Mouse (Mus musculus) Patski (cell line): ENCODE data around the gene Klf7. TPM values are rescaled to one million over a fixed set of nuclear protein-coding genes. Genes with fewer than 3 reads are reported as not detected.

ENCODE experiments used
- ATAC-seq: fragments of 100-300 bp; one replicate; pipeline ENCODE4 v1.8.0; 2021
- CTCF ChIA-PET: fragments of 350-600 bp; sonication (Branson Sonifier 250); formaldehyde crosslinking; loops from one replicate; lab custom pipeline; 2022; ENCODE audit warnings: inconsistent platforms; lab: Charles Lee
- POLR2A ChIA-PET: fragments of 350-600 bp; sonication (Branson Sonifier 250); formaldehyde crosslinking; loops from one replicate; lab custom pipeline; 2022; ENCODE audit warnings: antibody characterized with exemption, inconsistent platforms; lab: Charles Lee
- DNase-seq: peaks from one replicate; pipeline ENCODE4 v3.0.0-alpha.2; 2011; ENCODE audit warnings: low read depth, low spot score
- H3K27me3 ChIP-seq: fragments of 371-371 bp; one replicate; pipeline ENCODE4 v1.5.1; 2021
- CTCF ChIP-seq: fragments of 100-300 bp; IDR thresholded peaks from one replicate; pipeline ENCODE4 v1.5.1; 2021
- in situ Hi-C: fragments of 300-500 bp; cut with MboI; formaldehyde crosslinking; loops from 3 replicates; pipeline ENCODE4 v1.11.1; 2018; ENCODE audit warnings: low pct_unique_long_range_greater_than_20kb, mixed read lengths
- polyA plus RNA-seq: library from polyadenylated mRNA; unstranded; gene quantifications from one replicate; pipeline ENCODE4 v1.2.3, GENCODE M21; 2021

Klf7 gene
- polyA plus RNA-seq, 1 experiment from 2014 or later = 11.8 TPM

DNA sequence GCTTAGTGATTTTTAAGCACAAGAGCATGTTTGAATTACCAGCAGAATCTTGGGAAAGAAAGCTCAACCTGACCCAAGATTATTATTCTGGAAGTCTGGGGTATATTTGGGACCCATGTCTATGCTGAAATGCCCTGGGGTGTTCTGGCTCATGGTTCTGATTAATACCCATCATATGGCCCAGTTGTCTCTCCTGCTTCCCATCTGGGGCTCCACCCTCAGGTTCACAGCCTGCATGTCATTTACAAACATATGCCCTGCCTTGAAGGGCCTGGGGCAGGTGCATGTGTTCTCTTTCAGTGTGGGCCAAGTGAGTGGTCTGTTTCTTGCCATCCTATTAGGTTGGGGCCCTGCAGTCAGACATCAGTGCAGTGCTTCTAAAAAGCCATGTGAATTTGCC, 114.1 kb downstream of the Klf7 start:
- no peaks in the 10 kb centered on the region for H3K27me3 ChIP-seq
- CTCF ChIA-PET = interaction anchor here (1.3 to 1.5 kb wide), 2 partner anchors 15 to 19 kb away, joined by 3 read pairs; no protein-coding TSS in a partner anchor

DNA sequence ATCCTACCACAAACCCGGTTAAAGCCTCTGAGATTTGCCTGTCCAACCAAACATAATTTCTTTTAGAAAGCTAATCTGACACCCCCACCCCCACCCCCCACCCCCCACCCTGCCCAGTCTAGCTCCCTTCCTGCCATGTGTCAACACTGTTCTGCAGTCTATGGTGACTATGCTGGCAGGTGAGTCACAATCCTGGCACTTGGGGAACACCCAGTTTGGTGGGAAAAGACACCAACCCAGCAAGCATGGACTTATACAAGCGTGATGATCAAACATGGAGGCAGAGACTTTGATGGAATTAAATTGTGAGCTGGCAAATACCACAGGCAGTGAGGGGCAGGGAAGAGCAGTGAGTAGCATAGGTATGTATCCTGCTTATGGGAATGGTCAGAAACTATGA, 116.9 kb downstream of the Klf7 start:
- no peaks in the 10 kb centered on the region for H3K27me3 ChIP-seq
- ChIA-PET POLR2A (interaction anchor here (0.6 kb wide), 1 partner anchor 104 kb away, joined by 4 read pairs; no protein-coding TSS in a partner anchor), CTCF (interaction anchor here (1.2 to 1.7 kb wide), 2 partner anchors 10 to 108 kb away, joined by 3 to 5 read pairs; no protein-coding TSS in a partner anchor)
- no peak for TF ChIP-seq CTCF
- in situ Hi-C loops = no loop called here
- ATAC-seq (peak; percentile 83), DNase-seq (peak; percentile 33)

More for the DNA sequence above, 114.1 kb downstream of the Klf7 start:
- POLR2A ChIA-PET = interaction anchor here (0.7 to 0.9 kb wide), 2 partner anchors 12 to 107 kb away, joined by 3 to 6 read pairs; no protein-coding TSS in a partner anchor
- no peak for TF ChIP-seq CTCF
- in situ Hi-C loops = no loop called here
- no peak for DNase-seq
- ATAC-seq = no peak

DNA sequence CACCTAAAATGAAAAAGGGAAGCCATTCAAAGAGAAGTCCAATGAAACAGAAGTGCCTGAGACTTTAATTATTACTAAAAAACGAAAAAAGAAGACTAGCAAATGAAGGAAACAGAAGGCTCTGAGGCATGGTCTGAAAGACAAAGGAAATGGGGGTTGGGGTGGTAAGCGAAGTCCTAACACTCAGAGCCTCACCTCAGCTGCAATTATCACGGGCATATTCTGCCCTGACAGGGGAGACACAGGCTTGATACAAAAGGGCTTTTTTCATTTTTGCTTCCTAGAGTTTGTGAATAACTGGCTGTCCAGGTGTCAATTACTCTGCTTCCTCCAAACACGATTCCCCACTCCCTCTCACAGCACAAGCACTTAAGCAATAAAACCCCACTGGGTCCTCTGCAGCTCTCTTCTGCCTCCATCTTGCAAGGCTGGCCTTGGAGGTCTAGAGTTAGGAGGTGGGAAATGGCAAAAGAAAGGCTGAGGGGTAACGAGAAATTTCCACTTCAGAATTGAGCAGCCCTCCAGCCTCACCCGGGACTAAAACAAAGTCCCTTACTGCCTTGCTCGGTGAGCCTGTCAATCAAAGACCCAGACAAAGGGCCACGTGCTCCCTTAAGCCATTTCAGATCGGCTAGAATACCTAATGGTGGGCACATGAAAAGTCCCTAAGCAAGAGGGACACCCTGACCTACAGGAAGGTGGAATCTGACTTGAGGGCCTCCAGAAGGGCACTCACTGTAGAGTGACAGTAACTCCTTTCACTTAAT, 118.4 kb downstream of the Klf7 start:
- CTCF ChIA-PET = no interaction called here
- H3K27me3 ChIP-seq = no peaks in the 10 kb centered on the region
- no peak for ATAC-seq
- TF ChIP-seq CTCF = no peak
- POLR2A ChIA-PET = no interaction called here
- no peak for DNase-seq
- in situ Hi-C loops = no loop called here

- ATAC-seq = no peak
- CTCF ChIA-PET = no interaction called here
These were observed 120.0 kb downstream of the Klf7 start for GRCm38 (mm10) chr1:64002036-64002435.

GRCm38 (mm10) chr1:64000597-64000996, 121.5 kb downstream of the Klf7 start:
- no peak for TF ChIP-seq CTCF
- in situ Hi-C loops = no loop called here
- no peaks in the 10 kb centered on the region for H3K27me3 ChIP-seq
- no peak for ATAC-seq
- CTCF ChIA-PET = interaction anchor here (0.6 to 0.7 kb wide), 2 partner anchors 8 to 29 kb away, joined by 3 to 4 read pairs; no protein-coding TSS in a partner anchor
- DNase-seq = no peak
- POLR2A ChIA-PET = no interaction called here

More at GRCm38 (mm10) chr1:64002036-64002435, 120.0 kb downstream of the Klf7 start:
- no peak for DNase-seq
- no peak for TF ChIP-seq CTCF
- in situ Hi-C loops = no loop called here
- POLR2A ChIA-PET = no interaction called here
- H3K27me3 ChIP-seq = no peaks in the 10 kb centered on the region

GRCm38 (mm10) chr1:63999481-63999880, 122.6 kb downstream of the Klf7 start:
- no peak for TF ChIP-seq CTCF
- no peak for ATAC-seq
- POLR2A ChIA-PET = no interaction called here
- H3K27me3 ChIP-seq = no peaks in the 10 kb centered on the region
- CTCF ChIA-PET = interaction anchor here (0.9 kb wide), 1 partner anchor 40 kb away, joined by 3 read pairs; no protein-coding TSS in a partner anchor
- in situ Hi-C loops = no loop called here
- DNase-seq = no peak

DNA sequence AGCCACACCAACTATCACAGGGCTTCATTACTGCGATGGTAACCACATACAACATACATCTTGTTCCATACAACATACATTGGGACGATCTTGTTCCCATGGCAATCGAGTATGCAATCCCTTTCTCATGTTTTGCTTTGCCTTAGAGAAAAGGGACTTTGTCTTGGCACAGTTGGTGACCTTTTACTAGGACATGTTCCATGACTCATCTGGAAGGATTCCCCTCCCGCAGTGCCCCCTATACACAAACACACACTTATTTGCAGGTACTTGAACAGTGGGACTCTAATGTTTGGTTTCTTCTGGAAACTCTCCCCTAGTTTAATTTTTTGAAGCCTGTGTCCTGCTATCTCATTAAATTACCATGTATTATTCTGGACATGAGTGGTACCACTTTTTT, 123.2 kb downstream of the Klf7 start:
- in situ Hi-C loops = no loop called here
- CTCF ChIA-PET = no interaction called here
- POLR2A ChIA-PET = no interaction called here
- no peaks in the 10 kb centered on the region for H3K27me3 ChIP-seq
- ATAC-seq (no peak), DNase-seq (no peak)
- no peak for TF ChIP-seq CTCF

GRCm38 (mm10) chr1:63998139-63998538, 123.9 kb downstream of the Klf7 start:
- no peak for DNase-seq
- peak; percentile 7 for TF ChIP-seq CTCF
- H3K27me3 ChIP-seq = no peaks in the 10 kb centered on the region
- POLR2A ChIA-PET = no interaction called here
- CTCF ChIA-PET = no interaction called here
- in situ Hi-C loops = no loop called here
- ATAC-seq = no peak

DNA sequence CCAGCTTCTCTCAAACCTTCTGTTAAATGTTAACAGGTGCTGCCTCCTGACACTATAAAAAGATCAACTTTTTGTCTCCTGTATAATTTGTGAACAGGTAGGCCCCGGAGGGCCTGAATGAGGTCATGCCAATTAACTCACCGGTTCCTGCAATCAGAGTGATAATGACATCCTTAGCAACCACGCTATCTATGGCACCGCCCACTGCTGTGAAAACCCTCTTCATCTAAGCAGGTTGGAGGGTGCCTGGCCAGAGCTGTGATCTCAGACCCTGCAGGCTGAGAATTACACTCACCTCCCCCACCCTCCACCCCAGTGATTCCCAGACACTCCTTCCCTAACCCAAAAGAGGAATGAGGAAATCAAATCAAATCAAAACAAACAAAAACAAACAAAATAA, 126.3 kb downstream of the Klf7 start:
- TF ChIP-seq CTCF = no peak
- POLR2A ChIA-PET = interaction anchor here (0.6 to 1.2 kb wide), 4 partner anchors 12 to 609 kb away, joined by 3 to 4 read pairs (median 3); no protein-coding TSS in a partner anchor
- DNase-seq (no peak), ATAC-seq (no peak)
- in situ Hi-C loops = no loop called here
- no peaks in the 10 kb centered on the region for H3K27me3 ChIP-seq
- CTCF ChIA-PET = interaction anchor here (1.5 kb wide), 1 partner anchor 9 kb away, joined by 5 read pairs; no protein-coding TSS in a partner anchor

DNA sequence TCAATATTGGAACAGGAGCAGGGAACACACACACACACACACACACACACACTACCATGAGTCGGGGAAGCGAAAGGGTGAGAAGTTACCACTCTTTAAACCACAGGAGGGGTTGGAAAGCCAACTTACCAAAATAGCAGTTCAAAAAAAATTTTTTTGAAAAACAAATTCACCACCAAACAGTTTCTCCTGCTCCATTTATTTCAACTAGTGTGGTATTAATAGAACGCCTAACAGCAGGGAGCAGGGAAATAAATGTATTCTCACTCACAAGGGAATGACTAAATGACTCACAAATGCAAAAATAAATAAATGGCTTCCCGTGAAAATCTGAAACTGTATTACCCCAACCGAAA, 127.0 kb downstream of the Klf7 start:
- ChIA-PET POLR2A (interaction anchor here (0.6 to 1.2 kb wide), 3 partner anchors 13 to 130 kb away, joined by 3 read pairs; no protein-coding TSS in a partner anchor), CTCF (interaction anchor here (1.5 kb wide), 1 partner anchor 10 kb away, joined by 5 read pairs; no protein-coding TSS in a partner anchor)
- peak; percentile 30 for DNase-seq
- no peaks in the 10 kb centered on the region for H3K27me3 ChIP-seq
- no peak for ATAC-seq
- no peak for TF ChIP-seq CTCF
- in situ Hi-C loops = no loop called here
